Mouse (Mus musculus) liver, embryonic 16.5 days (tissue): Measurements from ENCODE around the gene Stag1. TPM values are rescaled to one million over a fixed set of nuclear protein-coding genes. Genes with fewer than 3 reads are reported as not detected.

Source experiments
- ATAC-seq: fragments of 200-750 bp; cut with Nextera tagmentation; 2 replicates; pipeline ENCODE4 v1.8.0; 2017; ENCODE audit warnings: low read depth, mild to moderate bottlenecking, moderate number of reproducible peaks, moderate library complexity
- H3K27ac ChIP-seq: fragments of 300-500 bp; sonication (generic); 2 replicates; pipeline ENCODE4 v1.5.1; 2014; ENCODE audit warnings: mild to moderate bottlenecking, low read length
- H3K27me3 ChIP-seq: fragments of 300-500 bp; sonication (generic); 2 replicates; pipeline ENCODE4 v1.6.1; 2014; ENCODE audit warnings: low read depth, low read length, mixed read lengths; ENCODE audit not compliant: control insufficient read depth, insufficient read depth
- H3K36me3 ChIP-seq: fragments of 300-500 bp; sonication (generic); 2 replicates; pipeline ENCODE4 v1.6.1; 2014; ENCODE audit warnings: mild to moderate bottlenecking; ENCODE audit not compliant: control insufficient read depth, insufficient read depth
- H3K4me1 ChIP-seq: fragments of 300-500 bp; sonication (generic); 2 replicates; pipeline ENCODE4 v1.6.1; 2014; ENCODE audit warnings: low read depth, low read length, mixed read lengths; ENCODE audit not compliant: control insufficient read depth
- H3K4me2 ChIP-seq: fragments of 300-500 bp; sonication (generic); 2 replicates; pipeline ENCODE4 v1.6.1; 2014; ENCODE audit warnings: low read depth, low read length, mixed read lengths
- H3K4me3 ChIP-seq: fragments of 300-500 bp; sonication (generic); 2 replicates; pipeline ENCODE4 v1.5.1; 2014; ENCODE audit warnings: low read depth, mild to moderate bottlenecking, low read length
- H3K9ac ChIP-seq: fragments of 300-500 bp; sonication (generic); 2 replicates; pipeline ENCODE4 v1.6.1; 2014; ENCODE audit warnings: low read depth, low read length
- H3K9me3 ChIP-seq: fragments of 300-500 bp; sonication (generic); replicated peaks from 2 replicates; pipeline ENCODE4 v1.6.1; 2016; ENCODE audit warnings: low read length; ENCODE audit not compliant: control insufficient read depth
- WGBS: fragments of 180-500 bp; shearing (Covaris S2); extraction: QIAGEN DNeasy Blood & Tissue Kit; methylation state at CpG from one replicate; pipeline ENCODE4 v1.1.7; 2014; ENCODE audit not compliant: insufficient replicate concordance; 5-methylcytosine and 5-hydroxymethylcytosine counted together
- polyA plus RNA-seq: library from polyadenylated mRNA; unstranded; fragments of >200 nt; fragmentation: Nextera tagmentation; extraction: Ambion mirVana; gene quantifications from 2 replicates; pipeline ENCODE4 v1.2.1, GENCODE M21; 2015

Gene Stag1
- polyA plus RNA-seq, 1 experiment from 2014 or later, result 15.1 TPM

DNA sequence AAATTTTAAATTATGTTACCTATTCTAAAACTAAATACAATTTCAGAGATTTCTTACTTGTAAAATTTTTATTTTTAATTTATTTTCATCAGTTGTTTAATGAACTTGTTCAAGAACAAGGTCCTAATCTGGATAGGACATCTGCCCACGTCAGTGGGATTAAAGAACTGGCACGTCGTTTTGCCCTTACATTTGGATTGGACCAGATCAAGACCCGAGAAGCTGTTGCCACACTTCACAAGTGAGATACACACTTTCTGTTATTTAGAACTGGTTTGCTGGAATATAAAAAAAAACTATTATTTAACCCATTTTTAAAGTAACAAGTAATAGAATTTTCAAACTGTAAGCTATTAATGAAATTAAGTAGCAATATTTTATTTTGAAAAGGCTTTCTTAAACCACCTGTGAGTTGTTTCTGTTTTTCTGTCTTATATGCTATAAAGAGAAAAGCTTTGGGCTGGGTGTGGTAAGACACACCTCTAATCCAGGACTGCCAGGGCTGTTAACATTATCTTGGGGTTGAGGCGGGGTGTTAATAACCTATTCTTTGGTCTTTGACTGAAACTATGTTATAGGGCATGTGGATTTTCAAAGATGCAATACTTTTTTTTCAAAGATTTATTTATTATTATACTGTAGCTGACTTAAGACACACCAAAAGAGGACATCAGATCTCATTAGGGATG, 347.2 kb downstream of the Stag1 start:
- Histone ChIP-seq H3K4me1 (no peaks in the 10 kb centered on the region), H3K9ac (no peak overlapping the region), H3K4me2 (no peak overlapping the region), H3K36me3 (peaks cover 3% of the 10 kb centered on the region; the same call in 1 of the 2 replicates), H3K9me3 (no peaks in the 10 kb centered on the region), H3K27ac (no peak overlapping the region), H3K27me3 (no peaks in the 10 kb centered on the region), H3K4me3 (no peak overlapping the region)
- WGBS, result 60% methylated on average over 5 of the region's 5 CpGs
- ATAC-seq, result no peak

DNA sequence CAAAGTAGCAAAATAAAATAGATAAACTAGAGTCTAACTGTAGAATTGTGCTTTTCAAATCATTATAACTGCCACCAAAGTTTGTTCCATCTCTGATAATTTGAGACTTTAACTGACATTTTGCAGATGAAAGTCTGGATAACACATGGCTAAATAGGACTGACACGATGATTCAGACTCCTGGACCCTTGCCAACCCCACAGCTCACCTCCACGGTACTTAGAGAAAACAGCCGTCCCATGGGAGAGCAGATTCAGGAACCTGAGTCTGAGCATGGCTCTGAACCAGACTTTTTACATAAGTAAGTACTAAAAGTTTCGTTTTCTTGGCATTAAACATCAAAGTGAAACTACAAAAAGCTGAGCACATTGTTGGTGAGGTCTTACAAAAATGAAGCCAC, 353.9 kb downstream of the Stag1 start:
- no peak overlapping the region for H3K4me3 ChIP-seq
- H3K9ac ChIP-seq, result no peak overlapping the region
- no peaks in the 10 kb centered on the region for H3K9me3 ChIP-seq
- no peak for ATAC-seq
- H3K27me3 ChIP-seq, result no peaks in the 10 kb centered on the region
- no peak overlapping the region for H3K27ac ChIP-seq
- peaks cover 9% of the 10 kb centered on the region; the same call in 1 of the 2 replicates for H3K36me3 ChIP-seq
- H3K4me2 ChIP-seq, result no peak overlapping the region
- no peaks in the 10 kb centered on the region for H3K4me1 ChIP-seq
- WGBS, result 44% methylated on average over 4 of the region's 4 CpGs

- 54% methylated on average over 5 of the region's 5 CpGs for WGBS
- Histone ChIP-seq H3K36me3 (no peaks in the 10 kb centered on the region; the same call in none of the 2 replicates), H3K9ac (no peak overlapping the region), H3K9me3 (no peaks in the 10 kb centered on the region), H3K27me3 (no peaks in the 10 kb centered on the region), H3K27ac (no peak overlapping the region), H3K4me1 (peaks cover 6% of the 10 kb centered on the region; the same call in 1 of the 2 replicates), H3K4me3 (no peak overlapping the region), H3K4me2 (no peak overlapping the region)
- peak; percentile 77 for ATAC-seq
Measured at GRCm38 (mm10) chr9:100962903-100963427, 365.4 kb downstream of the Stag1 start.

DNA sequence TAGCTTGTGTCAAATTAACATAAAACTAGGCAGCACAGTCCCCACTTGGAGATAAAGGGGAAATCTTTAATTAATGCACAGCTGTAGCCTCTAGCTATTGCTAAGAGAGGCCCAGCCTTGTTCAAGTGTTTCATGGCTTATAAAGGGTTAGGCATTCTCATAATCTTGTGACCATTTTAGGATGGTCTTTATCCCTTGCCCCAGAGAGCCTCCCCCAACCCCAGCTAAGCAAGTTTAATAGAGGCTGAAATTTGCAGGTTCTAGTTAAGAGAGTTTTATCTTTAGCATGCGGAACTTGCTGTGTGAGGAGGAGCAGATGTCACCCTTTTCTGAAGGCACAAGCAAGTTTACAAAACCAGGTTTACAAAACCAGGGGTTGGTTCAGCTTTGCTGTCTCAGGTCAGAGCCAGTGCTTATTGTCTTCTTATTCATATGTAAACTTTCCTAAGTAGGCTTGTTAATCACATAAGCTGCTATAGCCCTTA, 365.9 kb downstream of the Stag1 start:
- Histone ChIP-seq H3K27me3 (no peaks in the 10 kb centered on the region), H3K4me1 (peaks cover 6% of the 10 kb centered on the region; the same call in 1 of the 2 replicates), H3K4me2 (no peak overlapping the region), H3K27ac (no peak overlapping the region), H3K9me3 (no peaks in the 10 kb centered on the region), H3K36me3 (no peaks in the 10 kb centered on the region; the same call in none of the 2 replicates), H3K4me3 (no peak overlapping the region), H3K9ac (no peak overlapping the region)
- whole genome bisulfite sequencing, result 63% methylated on average over 1 of the region's 1 CpGs
- no peak for ATAC-seq

DNA sequence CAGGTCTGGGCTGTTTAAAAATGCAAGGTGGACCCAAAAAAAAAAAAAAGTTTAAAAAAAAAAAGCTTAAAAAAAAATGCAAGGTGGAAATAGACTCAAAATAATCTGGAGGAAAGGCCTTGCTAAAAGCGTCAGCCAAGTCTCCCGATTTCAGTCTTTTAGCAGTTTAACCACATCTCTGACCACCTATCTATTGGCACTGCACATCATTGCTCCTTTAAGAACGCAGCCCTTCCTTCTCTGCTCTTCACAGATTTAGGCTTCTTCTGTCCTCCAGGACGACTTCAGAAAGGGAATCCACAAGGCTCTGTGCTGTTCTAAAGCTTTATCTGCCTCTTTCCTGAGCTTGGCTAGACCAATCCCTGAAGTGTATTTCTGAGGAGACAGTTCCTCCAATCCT, 366.5 kb downstream of the Stag1 start:
- Histone ChIP-seq H3K27me3 (no peaks in the 10 kb centered on the region), H3K27ac (no peak overlapping the region), H3K4me1 (peaks cover 6% of the 10 kb centered on the region; the same call in 1 of the 2 replicates), H3K4me2 (no peak overlapping the region), H3K9me3 (no peaks in the 10 kb centered on the region), H3K36me3 (no peaks in the 10 kb centered on the region; the same call in 1 of the 2 replicates), H3K4me3 (no peak overlapping the region), H3K9ac (no peak overlapping the region)
- 58% methylated on average over 4 of the region's 4 CpGs for WGBS
- no peak for ATAC-seq

GRCm38 (mm10) chr9:100969461-100969860, 371.9 kb downstream of the Stag1 start:
- no peak overlapping the region for H3K9ac ChIP-seq
- WGBS, result 69% methylated on average over 2 of the region's 2 CpGs
- H3K4me2 ChIP-seq, result no peak overlapping the region
- no peaks in the 10 kb centered on the region for H3K27me3 ChIP-seq
- no peaks in the 10 kb centered on the region for H3K9me3 ChIP-seq
- ATAC-seq, result no peak
- no peaks in the 10 kb centered on the region for H3K36me3 ChIP-seq
- no peak overlapping the region for H3K4me3 ChIP-seq
- no peak overlapping the region for H3K27ac ChIP-seq
- no peaks in the 10 kb centered on the region; the same call in 1 of the 2 replicates for H3K4me1 ChIP-seq

DNA sequence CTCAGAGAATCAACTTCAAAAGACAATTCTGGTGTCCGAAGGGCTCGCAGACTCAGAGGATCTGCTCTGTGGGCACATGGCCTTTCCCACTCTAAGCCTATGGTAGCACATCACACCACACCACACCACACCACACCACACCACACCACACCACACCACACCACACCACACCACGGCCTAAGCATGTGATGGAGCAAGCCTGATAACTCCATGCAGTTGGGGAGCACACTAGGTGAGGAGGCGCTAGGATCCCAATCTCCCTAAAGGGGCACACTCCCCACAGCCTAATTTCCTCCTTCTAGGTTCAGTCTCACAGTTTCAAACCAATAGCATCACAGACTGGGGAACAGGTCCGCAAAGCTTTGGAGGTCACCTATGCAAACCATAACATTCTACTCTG, 381.1 kb downstream of the Stag1 start:
- H3K9me3 ChIP-seq, result no peaks in the 10 kb centered on the region
- no peak overlapping the region for H3K9ac ChIP-seq
- 76% methylated on average over 5 of the region's 5 CpGs for WGBS
- H3K4me3 ChIP-seq, result no peak overlapping the region
- no peak overlapping the region for H3K27ac ChIP-seq
- no peaks in the 10 kb centered on the region for H3K27me3 ChIP-seq
- no peaks in the 10 kb centered on the region for H3K4me1 ChIP-seq
- H3K4me2 ChIP-seq, result no peak overlapping the region
- no peak for ATAC-seq
- no peaks in the 10 kb centered on the region for H3K36me3 ChIP-seq

DNA sequence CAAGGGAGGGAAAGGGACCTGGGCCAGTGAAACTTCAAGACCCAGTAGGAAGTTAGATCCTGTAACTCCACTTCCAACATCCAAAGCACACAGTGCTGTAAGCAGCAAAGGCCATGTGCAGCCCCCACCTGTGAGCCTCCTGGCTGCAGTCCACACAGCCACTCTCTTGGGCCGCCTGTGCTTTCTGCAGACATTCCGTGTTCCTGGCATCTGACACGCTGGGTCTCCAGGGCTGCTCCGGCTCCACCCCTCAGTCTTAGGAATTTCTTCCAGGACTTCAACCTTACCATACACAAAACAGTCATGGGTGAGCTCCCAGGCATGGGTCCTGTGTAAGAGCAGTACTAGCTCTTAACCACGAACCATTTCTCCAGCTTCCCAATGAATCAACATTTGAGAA, 381.7 kb downstream of the Stag1 start:
- WGBS, result 79% methylated on average over 5 of the region's 5 CpGs
- no peak for ATAC-seq
- H3K9me3 ChIP-seq, result no peaks in the 10 kb centered on the region
- no peak overlapping the region for H3K4me2 ChIP-seq
- no peaks in the 10 kb centered on the region for H3K27me3 ChIP-seq
- H3K27ac ChIP-seq, result no peak overlapping the region
- H3K9ac ChIP-seq, result no peak overlapping the region
- no peaks in the 10 kb centered on the region for H3K36me3 ChIP-seq
- H3K4me1 ChIP-seq, result no peaks in the 10 kb centered on the region
- H3K4me3 ChIP-seq, result no peak overlapping the region

GRCm38 (mm10) chr9:100982786-100983185, 385.2 kb downstream of the Stag1 start:
- ATAC-seq, result no peak
- WGBS, result 82% methylated on average over 7 of the region's 7 CpGs
- Histone ChIP-seq H3K4me2 (no peak overlapping the region), H3K36me3 (no peaks in the 10 kb centered on the region), H3K4me1 (no peaks in the 10 kb centered on the region; the same call in 1 of the 2 replicates), H3K9ac (no peak overlapping the region), H3K9me3 (no peaks in the 10 kb centered on the region), H3K4me3 (no peak overlapping the region), H3K27ac (no peak overlapping the region), H3K27me3 (no peaks in the 10 kb centered on the region)
